Mouse (Mus musculus) layer of hippocampus, adult 11-12 months (tissue): Measurements from ENCODE around the gene Wdfy4.

Experiments used
- DNase-seq: peaks from one replicate; pipeline ENCODE4 v3.0.0; 2022; ENCODE audit warnings: low spot score

Gene Wdfy4

GRCm38 (mm10) chr14:32970700-32971099 lies 214.6 kb downstream of the Wdfy4 start:
- DNase-seq, result no peak

- no peak for DNase-seq
Measured at GRCm38 (mm10) chr14:32964742-32965141, 220.6 kb downstream of the Wdfy4 start.

- peak; percentile 70 for DNase-seq
Measured at GRCm38 (mm10) chr14:32960481-32960880, 224.8 kb downstream of the Wdfy4 start.

- DNase-seq, result no peak
Measured at GRCm38 (mm10) chr14:32958671-32959070, 226.6 kb downstream of the Wdfy4 start.

GRCm38 (mm10) chr14:32956486-32956885 lies 228.8 kb downstream of the Wdfy4 start:
- DNase-seq, result no peak

GRCm38 (mm10) chr14:32950312-32951301 lies 234.7 kb downstream of the Wdfy4 start:
- DNase-seq, result no peak

- peak; percentile 54 for DNase-seq
Measured at GRCm38 (mm10) chr14:32947512-32947911, 237.8 kb downstream of the Wdfy4 start.

GRCm38 (mm10) chr14:32939217-32939616 lies 246.1 kb downstream of the Wdfy4 start:
- no peak for DNase-seq

GRCm38 (mm10) chr14:32934064-32934463 lies 251.2 kb downstream of the Wdfy4 start:
- DNase-seq, result no peak

- no peak for DNase-seq
Measured at GRCm38 (mm10) chr14:32932220-32932619, 253.1 kb downstream of the Wdfy4 start.

GRCm38 (mm10) chr14:32931709-32932108 lies 253.6 kb downstream of the Wdfy4 start:
- peak; percentile 30 for DNase-seq

GRCm38 (mm10) chr14:32923871-32924270 lies 261.4 kb downstream of the Wdfy4 start:
- no peak for DNase-seq

- no peak for DNase-seq
Measured at GRCm38 (mm10) chr14:32917919-32918318, 267.4 kb downstream of the Wdfy4 start.

GRCm38 (mm10) chr14:32915360-32915759 lies 269.9 kb downstream of the Wdfy4 start:
- no peak for DNase-seq

- DNase-seq, result no peak
Measured at GRCm38 (mm10) chr14:32911187-32911586, 274.1 kb downstream of the Wdfy4 start.
